Mouse (Mus musculus) hindbrain, embryonic 12.5 days (tissue): Measurements from ENCODE around the gene Zbtb38. TPM values are rescaled to one million over a fixed set of nuclear protein-coding genes. Genes with fewer than 3 reads are reported as not detected.

Experiments used
- ATAC-seq: fragments of 200-750 bp; cut with Nextera tagmentation; 2 replicates; pipeline ENCODE4 v1.8.0; 2017; ENCODE audit warnings: moderate TSS enrichment; ENCODE audit not compliant: low FRiP score
- H3K27ac ChIP-seq: fragments of 300-500 bp; sonication (generic); 2 replicates; pipeline ENCODE4 v1.5.1; 2016; ENCODE audit warnings: mild to moderate bottlenecking
- H3K27me3 ChIP-seq: fragments of 300-500 bp; sonication (generic); 2 replicates; pipeline ENCODE4 v1.6.1; 2016; ENCODE audit warnings: mild to moderate bottlenecking
- H3K36me3 ChIP-seq: fragments of 300-500 bp; sonication (generic); 2 replicates; pipeline ENCODE4 v1.6.1; 2016; ENCODE audit warnings: mild to moderate bottlenecking
- H3K4me1 ChIP-seq: fragments of 300-500 bp; sonication (generic); 2 replicates; pipeline ENCODE4 v1.6.1; 2016
- H3K4me2 ChIP-seq: fragments of 300-500 bp; sonication (generic); replicated peaks from 2 replicates; pipeline ENCODE4 v1.6.1; 2016; ENCODE audit warnings: mild to moderate bottlenecking
- H3K4me3 ChIP-seq: fragments of 300-500 bp; sonication (generic); 2 replicates; pipeline ENCODE4 v1.5.1; 2016; ENCODE audit warnings: mild to moderate bottlenecking
- H3K9ac ChIP-seq: fragments of 300-500 bp; sonication (generic); 2 replicates; pipeline ENCODE4 v1.6.1; 2016; ENCODE audit warnings: mild to moderate bottlenecking, moderate library complexity
- H3K9me3 ChIP-seq: fragments of 300-500 bp; sonication (generic); replicated peaks from 2 replicates; pipeline ENCODE4 v1.6.1; 2016; ENCODE audit warnings: mild to moderate bottlenecking
- WGBS: fragments of 180-500 bp; shearing (Covaris S2); methylation state at CpG from one replicate; pipeline ENCODE4 v1.1.7; 2016; 5-methylcytosine and 5-hydroxymethylcytosine counted together
- polyA plus RNA-seq: library from polyadenylated mRNA; unstranded; fragments of >200 nt; fragmentation: Nextera tagmentation; extraction: Ambion mirVana; gene quantifications from 2 replicates; pipeline ENCODE4 v1.2.1, GENCODE M21; 2016

Gene Zbtb38
- polyA plus RNA-seq, 1 experiment from 2014 or later = 18.0 TPM

GRCm38 (mm10) chr9:96699276-96700035 is 53.2 kb downstream of the Zbtb38 start:
- no peak overlapping the region for H3K4me2 ChIP-seq
- H3K9ac ChIP-seq = no peak overlapping the region
- ATAC-seq = no peak
- WGBS = 96% methylated on average over 6 of the region's 6 CpGs
- H3K4me3 ChIP-seq = no peak overlapping the region
- 0 out of 2 replicates have a peak, but pooled peaks cover 4% of the 10 kb centered on the region for H3K4me1 ChIP-seq
- H3K27ac ChIP-seq = no peak overlapping the region
- peaks cover 6% of the 10 kb centered on the region for H3K9me3 ChIP-seq
- no peaks in the 10 kb centered on the region for H3K27me3 ChIP-seq
- H3K36me3 ChIP-seq = 0 out of 2 replicates have a peak, but pooled peaks cover 7% of the 10 kb centered on the region

- Histone ChIP-seq H3K4me3 (no peak overlapping the region), H3K9me3 (peaks cover 6% of the 10 kb centered on the region), H3K9ac (no peak overlapping the region), H3K4me2 (no peak overlapping the region), H3K27me3 (no peaks in the 10 kb centered on the region), H3K36me3 (0 out of 2 replicates have a peak, but pooled peaks cover 7% of the 10 kb centered on the region), H3K27ac (no peak overlapping the region), H3K4me1 (0 out of 2 replicates have a peak, but pooled peaks cover 4% of the 10 kb centered on the region)
- WGBS = 89% methylated on average over 14 of the region's 14 CpGs
- no peak for ATAC-seq
Observed at GRCm38 (mm10) chr9:96696788-96697492, 55.7 kb downstream of the Zbtb38 start.

- 0 out of 2 replicates have a peak, but pooled peaks cover 4% of the 10 kb centered on the region for H3K4me1 ChIP-seq
- no peak overlapping the region for H3K4me3 ChIP-seq
- H3K27ac ChIP-seq = no peak overlapping the region
- H3K9me3 ChIP-seq = peaks cover 6% of the 10 kb centered on the region
- no peak overlapping the region for H3K9ac ChIP-seq
- no peak for ATAC-seq
- H3K36me3 ChIP-seq = 0 out of 2 replicates have a peak, but pooled peaks cover 7% of the 10 kb centered on the region
- H3K27me3 ChIP-seq = no peaks in the 10 kb centered on the region
- H3K4me2 ChIP-seq = no peak overlapping the region
- 77% methylated on average over 12 of the region's 12 CpGs for WGBS
Observed at GRCm38 (mm10) chr9:96696141-96696561, 56.5 kb downstream of the Zbtb38 start.

- no peak overlapping the region for H3K9ac ChIP-seq
- H3K27me3 ChIP-seq = no peaks in the 10 kb centered on the region
- no peak overlapping the region for H3K27ac ChIP-seq
- no peak overlapping the region for H3K4me2 ChIP-seq
- H3K4me3 ChIP-seq = no peak overlapping the region
- ATAC-seq = no peak
- H3K36me3 ChIP-seq = peaks cover 24% of the 10 kb centered on the region
- WGBS = 71% methylated on average over 4 of the region's 4 CpGs
- H3K9me3 ChIP-seq = no peaks in the 10 kb centered on the region
- no peaks in the 10 kb centered on the region for H3K4me1 ChIP-seq
Observed at GRCm38 (mm10) chr9:96690461-96690863, 62.2 kb downstream of the Zbtb38 start.

GRCm38 (mm10) chr9:96689076-96689475 is 63.6 kb downstream of the Zbtb38 start:
- H3K36me3 ChIP-seq = peaks cover 25% of the 10 kb centered on the region
- H3K4me1 ChIP-seq = no peaks in the 10 kb centered on the region
- no peak overlapping the region for H3K4me3 ChIP-seq
- no peaks in the 10 kb centered on the region for H3K27me3 ChIP-seq
- no peak overlapping the region for H3K9ac ChIP-seq
- no peak overlapping the region for H3K4me2 ChIP-seq
- H3K27ac ChIP-seq = no peak overlapping the region
- no peaks in the 10 kb centered on the region for H3K9me3 ChIP-seq
- whole genome bisulfite sequencing = 93% methylated on average over 4 of the region's 4 CpGs
- ATAC-seq = no peak

DNA sequence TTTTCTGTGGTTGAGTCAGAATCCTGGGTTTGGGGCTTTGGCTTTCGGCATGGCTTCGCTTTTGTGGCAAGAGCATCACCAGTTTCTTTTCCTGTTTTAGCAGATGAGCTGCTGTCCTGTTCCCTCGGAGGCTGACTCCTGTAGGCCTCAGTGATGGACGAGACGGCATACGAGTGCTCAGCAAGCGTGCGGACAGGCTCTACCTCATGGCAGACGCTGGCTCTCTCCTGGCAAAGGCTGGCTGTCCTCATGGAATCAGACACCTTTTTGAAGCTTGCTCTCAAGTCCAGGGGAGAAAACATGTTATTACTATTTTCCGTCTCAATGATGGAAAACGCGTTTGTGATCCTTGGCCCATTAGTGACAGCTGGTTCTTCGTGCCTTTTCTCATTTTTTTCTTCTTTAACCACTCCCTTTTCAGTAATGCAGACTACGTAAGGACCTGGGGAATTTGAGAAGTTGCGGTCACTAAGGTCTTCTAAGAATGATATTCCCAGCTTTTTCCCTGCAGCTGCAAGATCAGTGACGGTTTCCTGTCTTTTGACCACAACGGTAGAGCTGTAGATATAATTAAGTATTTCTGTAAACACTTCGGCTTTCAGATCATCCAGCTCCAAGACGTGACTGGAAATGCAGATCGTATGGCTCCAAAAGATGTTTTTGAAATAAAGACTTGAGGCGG is 64.3 kb downstream of the Zbtb38 start:
- Histone ChIP-seq H3K4me1 (no peaks in the 10 kb centered on the region), H3K36me3 (peaks cover 25% of the 10 kb centered on the region), H3K9me3 (no peaks in the 10 kb centered on the region), H3K9ac (no peak overlapping the region), H3K27ac (no peak overlapping the region), H3K27me3 (no peaks in the 10 kb centered on the region), H3K4me2 (no peak overlapping the region), H3K4me3 (no peak overlapping the region)
- ATAC-seq = no peak
- WGBS = 85% methylated on average over 21 of the region's 21 CpGs

- ATAC-seq = no peak
- WGBS = 83% methylated on average over 20 of the region's 20 CpGs
- Histone ChIP-seq H3K4me1 (no peaks in the 10 kb centered on the region), H3K36me3 (peaks cover 25% of the 10 kb centered on the region), H3K4me3 (no peak overlapping the region), H3K4me2 (no peak overlapping the region), H3K9me3 (no peaks in the 10 kb centered on the region), H3K9ac (no peak overlapping the region), H3K27me3 (no peaks in the 10 kb centered on the region), H3K27ac (no peak overlapping the region)
Observed at GRCm38 (mm10) chr9:96687591-96688186, 64.9 kb downstream of the Zbtb38 start.

GRCm38 (mm10) chr9:96685600-96686084 is 67.0 kb downstream of the Zbtb38 start:
- no peak overlapping the region for H3K4me3 ChIP-seq
- no peaks in the 10 kb centered on the region for H3K9me3 ChIP-seq
- no peak overlapping the region for H3K27ac ChIP-seq
- no peak overlapping the region for H3K9ac ChIP-seq
- H3K4me1 ChIP-seq = no peaks in the 10 kb centered on the region
- peaks cover 25% of the 10 kb centered on the region for H3K36me3 ChIP-seq
- 91% methylated on average over 18 of the region's 18 CpGs for WGBS
- no peak for ATAC-seq
- H3K27me3 ChIP-seq = no peaks in the 10 kb centered on the region
- no peak overlapping the region for H3K4me2 ChIP-seq

DNA sequence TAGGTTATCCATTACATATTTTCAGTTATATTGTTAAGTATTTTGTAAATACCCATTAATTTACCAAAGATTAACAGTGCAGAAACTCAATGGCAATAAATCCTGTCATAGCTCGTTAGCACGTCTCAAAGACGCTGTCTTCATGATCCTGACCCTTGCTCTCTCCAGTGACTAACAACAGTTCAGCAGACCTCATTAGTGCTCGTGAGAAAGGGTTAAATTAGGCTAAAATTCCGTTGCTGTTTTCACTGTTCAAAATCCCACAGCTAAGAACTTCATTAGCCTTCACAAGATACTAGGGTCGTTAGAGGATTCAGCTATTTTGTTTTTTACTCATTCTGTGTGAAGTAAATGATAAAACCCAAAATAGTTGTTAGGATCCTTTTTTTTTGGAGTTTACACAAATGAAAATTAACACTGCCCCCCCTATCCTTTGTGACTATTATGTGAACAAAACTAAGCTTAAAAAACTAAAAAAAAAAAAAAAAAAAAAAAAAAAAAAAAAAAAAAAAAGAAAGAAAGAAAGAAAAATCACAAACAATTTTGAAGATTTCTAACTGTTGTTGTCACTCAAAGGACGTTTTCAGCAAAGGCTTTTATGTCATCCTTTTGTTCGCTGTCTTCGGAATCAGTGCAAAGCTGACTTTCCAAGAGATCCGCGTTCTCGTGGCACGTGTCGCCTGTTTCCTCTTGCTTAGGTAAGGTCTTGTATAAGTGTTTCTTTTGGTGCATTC is 67.6 kb downstream of the Zbtb38 start:
- H3K27ac ChIP-seq = no peak overlapping the region
- 82% methylated on average over 14 of the region's 14 CpGs for WGBS
- H3K9ac ChIP-seq = no peak overlapping the region
- H3K4me3 ChIP-seq = no peak overlapping the region
- H3K27me3 ChIP-seq = no peaks in the 10 kb centered on the region
- no peak for ATAC-seq
- H3K9me3 ChIP-seq = no peaks in the 10 kb centered on the region
- H3K36me3 ChIP-seq = peaks cover 25% of the 10 kb centered on the region
- no peak overlapping the region for H3K4me2 ChIP-seq
- no peaks in the 10 kb centered on the region for H3K4me1 ChIP-seq

DNA sequence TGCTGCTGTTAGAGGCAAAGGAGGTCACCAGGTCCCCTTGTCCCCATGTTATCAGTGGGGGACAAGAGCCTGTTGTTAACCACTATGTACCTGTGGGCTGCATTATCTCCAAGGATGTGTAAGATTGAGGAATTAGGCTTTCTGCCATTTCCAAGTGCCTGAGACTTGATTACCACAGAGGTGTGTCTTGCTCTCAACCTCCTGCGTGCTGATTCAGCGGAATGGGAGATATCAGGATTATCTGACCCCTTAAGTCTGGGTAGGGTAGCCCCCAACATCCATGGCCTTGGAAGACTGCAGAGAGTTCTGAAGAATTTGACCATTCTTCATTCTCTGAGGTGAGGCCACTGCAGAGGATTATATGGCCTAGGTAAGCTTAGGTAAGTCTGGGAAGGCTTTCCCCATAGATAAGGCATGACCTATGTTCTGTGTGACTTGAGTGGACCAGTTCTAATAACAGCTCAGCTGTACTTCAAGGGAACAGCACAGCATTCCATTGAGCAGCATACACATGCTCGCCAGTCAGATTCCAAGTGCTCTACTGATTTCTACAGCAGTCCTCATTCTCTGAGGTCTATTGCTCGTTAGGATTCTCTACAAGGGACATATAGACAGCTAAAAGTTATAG is 68.4 kb downstream of the Zbtb38 start:
- peaks cover 25% of the 10 kb centered on the region for H3K36me3 ChIP-seq
- no peak overlapping the region for H3K4me2 ChIP-seq
- no peak overlapping the region for H3K4me3 ChIP-seq
- no peaks in the 10 kb centered on the region for H3K9me3 ChIP-seq
- no peaks in the 10 kb centered on the region for H3K27me3 ChIP-seq
- 88% methylated on average over 4 of the region's 4 CpGs for WGBS
- ATAC-seq = no peak
- H3K9ac ChIP-seq = no peak overlapping the region
- no peaks in the 10 kb centered on the region for H3K4me1 ChIP-seq
- H3K27ac ChIP-seq = no peak overlapping the region

- Histone ChIP-seq H3K4me2 (no peak overlapping the region), H3K4me3 (no peak overlapping the region), H3K27ac (no peak overlapping the region), H3K36me3 (no peaks in the 10 kb centered on the region), H3K9me3 (no peaks in the 10 kb centered on the region), H3K4me1 (no peaks in the 10 kb centered on the region), H3K9ac (no peak overlapping the region), H3K27me3 (no peaks in the 10 kb centered on the region)
- 84% methylated on average over 5 of the region's 5 CpGs for WGBS
- no peak for ATAC-seq
Observed at GRCm38 (mm10) chr9:96678611-96679010, 74.0 kb downstream of the Zbtb38 start.
